Mouse (Mus musculus) thymus, adult 2 months (tissue): ENCODE results near the gene Otof.

Experiments used
- CTCF ChIP-seq: fragments of 200-500 bp; IDR thresholded peaks from 2 replicates; pipeline ENCODE4 v1.5.1; 2012; ENCODE audit warnings: mild to moderate bottlenecking, control low read depth, low read length, moderate library complexity, borderline replicate concordance; ENCODE audit not compliant: control insufficient read depth, poor library complexity, insufficient read depth; ENCODE audit errors: extremely low read depth
- POLR2A ChIP-seq: fragments of 200-500 bp; IDR thresholded peaks from 2 replicates; pipeline ENCODE4 v1.6.1; 2012; ENCODE audit warnings: mild to moderate bottlenecking, low read length, control low read depth, moderate library complexity; ENCODE audit not compliant: control insufficient read depth, poor library complexity, insufficient read depth; ENCODE audit errors: extremely low read depth

GRCm38 (mm10) chr5:30355559-30356159, 106.1 kb downstream of the Otof start:
- TF ChIP-seq CTCF: no peak
- TF ChIP-seq POLR2A: no peak
